In genomic region chr6:121260548-121260947, GRCm38 (mm10) we compare ENCODE assay signal across 9 mouse cellular contexts. TPM values are rescaled to one million over a fixed set of nuclear protein-coding genes. Genes with fewer than 3 reads are reported as not detected.
DNase-seq lines count a peak whose midpoint lies in the region; ATAC-seq lines count a peak whose summit lies in the region.
"Had no signal": no experiment of that assay in that cellular context is flagged by ENCODE, and none has a peak within 500 bp of the region (broad histone marks: within the 10 kb centered on the region; RNA-seq: fewer than 3 reads in every experiment).

No protein-coding gene starts in this region.

- H3K9ac ChIP-seq in midbrain, embryonic 16.5 days (ENCODE audit: low read depth, low read length), result no peak overlapping the region
- H3K9ac ChIP-seq: heart, embryonic 15.5 days had no signal

- no peak overlapping the region for H3K4me3 ChIP-seq in midbrain, embryonic 10.5 days
- no peak overlapping the region for H3K4me3 ChIP-seq in midbrain, embryonic 16.5 days (ENCODE audit: low read depth, low read length)
- H3K4me3 ChIP-seq: heart, embryonic 15.5 days had no signal

- H3K27me3 ChIP-seq in midbrain, embryonic 10.5 days (ENCODE audit: low read depth, poor library complexity, severe bottlenecking), result no peaks in the 10 kb centered on the region
- no peaks in the 10 kb centered on the region for H3K27me3 ChIP-seq in midbrain, embryonic 16.5 days (ENCODE audit: control insufficient read depth, insufficient read depth, low read depth, low read length)
- H3K27me3 ChIP-seq: heart, embryonic 15.5 days had no signal

- no peak overlapping the region for H3K27ac ChIP-seq in midbrain, embryonic 10.5 days (replicated peaks)
- no peak overlapping the region for H3K27ac ChIP-seq in midbrain, embryonic 16.5 days (ENCODE audit: low read length)
- H3K27ac ChIP-seq: heart, embryonic 15.5 days had no signal

- intact Hi-C loops in left cerebral cortex, postnatal 36 days (cut with DNase I), result loop anchor here (5.0 to 10.0 kb wide), 2 partner anchors 73 to 286 kb away; no protein-coding TSS in a partner anchor

- peak; percentile 53 for DNase-seq in midbrain, embryonic 10.5 days (ENCODE audit: low spot score)
- DNase-seq in adrenal gland, adult 8-10 months, result peak; percentile 36
- DNase-seq in embryo, embryonic 11.5 days (ENCODE audit: low read depth, low spot score), result peak; percentile 48
- DNase-seq in heart, postnatal 4 days, result peak; percentile 82
- peak; percentile 48 to 71 for DNase-seq in left cerebral cortex, postnatal 36 days (ENCODE audit: low spot score in 2 of 2)
- peak; percentile 69 for DNase-seq in ovary, postnatal 14 days (ENCODE audit: low spot score)
- DNase-seq in thymus, postnatal 36 days, result peak; percentile 69 to 74

- ATAC-seq in midbrain, embryonic 16.5 days, result no peak

- H3K9me3 ChIP-seq in midbrain, embryonic 10.5 days (replicated peaks), result 0 out of 2 replicates have a peak, but pooled peaks cover 3% of the 10 kb centered on the region
- 0 out of 2 replicates have a peak, but pooled peaks cover 4% of the 10 kb centered on the region for H3K9me3 ChIP-seq in midbrain, embryonic 16.5 days (replicated peaks; ENCODE audit: control insufficient read depth, low read length, poor library complexity, severe bottlenecking)
- H3K9me3 ChIP-seq: heart, embryonic 15.5 days had no signal

- H3K36me3 ChIP-seq in midbrain, embryonic 10.5 days, result no peaks in the 10 kb centered on the region
- H3K36me3 ChIP-seq in midbrain, embryonic 16.5 days (ENCODE audit: control insufficient read depth, insufficient read depth, low read length), result no peaks in the 10 kb centered on the region
- H3K36me3 ChIP-seq: heart, embryonic 15.5 days had no signal

- no peak overlapping the region for H3K4me2 ChIP-seq in midbrain, embryonic 16.5 days (ENCODE audit: low read length)
- H3K4me2 ChIP-seq: heart, embryonic 15.5 days had no signal

- 37% methylated on average over 9 of the region's 9 CpGs for WGBS in midbrain, embryonic 10.5 days
- 33% methylated on average over 9 of the region's 9 CpGs for WGBS in midbrain, embryonic 16.5 days

- no peaks in the 10 kb centered on the region for H3K4me1 ChIP-seq in midbrain, embryonic 10.5 days
- H3K4me1 ChIP-seq in midbrain, embryonic 16.5 days (ENCODE audit: control insufficient read depth, insufficient read depth, low read length), result no peaks in the 10 kb centered on the region
- H3K4me1 ChIP-seq: heart, embryonic 15.5 days had no signal

RNA-seq across cellular contexts. Expression of gene Usp18, which starts 14.8 kb away (rescaled TPM):
- polyA plus RNA-seq in midbrain, embryonic 10.5 days (2016; fragmentation: Nextera tagmentation; extraction: Ambion mirVana), result 0.38 and 0.94 TPM in 2 replicates
- 1.5 and 1.6 TPM in 2 replicates for polyA plus RNA-seq in midbrain, embryonic 16.5 days (2015; fragmentation: Nextera tagmentation; extraction: Ambion mirVana)
- total RNA-seq in adrenal gland, adult 8-10 months (2022), result 1 to 10 TPM; 2.1 to 4.1 (median 3.3) TPM
- total RNA-seq in heart, postnatal 4 days (2021), result under 1 TPM; 0.67 to 0.68 TPM
- under 1 TPM; 0.59 to 0.72 TPM for total RNA-seq in left cerebral cortex, postnatal 36 days (2021)

RNA-seq across cellular contexts. Expression of gene Slc6a13, which starts 39.5 kb away (rescaled TPM):
- polyA plus RNA-seq in midbrain, embryonic 10.5 days (2016; fragmentation: Nextera tagmentation; extraction: Ambion mirVana), result 1.4 and 2.4 TPM in 2 replicates
- 35.3 and 39.9 TPM in 2 replicates for polyA plus RNA-seq in midbrain, embryonic 16.5 days (2015; fragmentation: Nextera tagmentation; extraction: Ambion mirVana)
- total RNA-seq in adrenal gland, adult 8-10 months (2022), result 1 to 10 TPM in 3 of 4 experiments, under 1 TPM in 1; 0.63 to 9.7 (median 3.0) TPM
- total RNA-seq in heart, postnatal 4 days (2021), result 1 to 10 TPM; 3.7 to 4.7 TPM
- 10 to 100 TPM; 12.4 to 18.9 TPM for total RNA-seq in left cerebral cortex, postnatal 36 days (2021)

RNA-seq across cellular contexts. Expression of gene Tuba8, which starts 50.1 kb away (rescaled TPM):
- 0.22 and 0.36 TPM in 2 replicates for polyA plus RNA-seq in midbrain, embryonic 10.5 days (2016; fragmentation: Nextera tagmentation; extraction: Ambion mirVana)
- polyA plus RNA-seq in midbrain, embryonic 16.5 days (2015; fragmentation: Nextera tagmentation; extraction: Ambion mirVana), result 1.2 and 1.3 TPM in 2 replicates
- total RNA-seq in adrenal gland, adult 8-10 months (2022), result 1 to 10 TPM; 1.8 to 7.9 (median 4.5) TPM
- 10 to 100 TPM; 20.9 to 27.5 TPM for total RNA-seq in heart, postnatal 4 days (2021)
- total RNA-seq in left cerebral cortex, postnatal 36 days (2021), result 1 to 10 TPM; 9.6 TPM
